Mouse (Mus musculus) G1E (cell line): Measurements from ENCODE around the gene Fam216a. TPM values are rescaled to one million over a fixed set of nuclear protein-coding genes. Genes with fewer than 3 reads are reported as not detected.

Source experiments
- ATAC-seq: 2 replicates; pipeline ENCODE4 v1.8.0; 2016; ENCODE audit warnings: mild to moderate bottlenecking; ENCODE audit not compliant: insufficient number of reproducible peaks, poor library complexity, low FRiP score, severe bottlenecking; ENCODE audit errors: extremely low read depth
- DNase-seq: peaks from one replicate; pipeline ENCODE4 v3.0.0; 2012; ENCODE audit warnings: low spot score
- H3K27me3 ChIP-seq: 2 replicates; pipeline ENCODE4 v1.6.1; 2012; ENCODE audit warnings: mild to moderate bottlenecking, low read length, inconsistent platforms; ENCODE audit not compliant: insufficient read depth
- H3K36me3 ChIP-seq: replicated peaks from 2 replicates; pipeline ENCODE3; 2012; ENCODE audit warnings: mild to moderate bottlenecking, inconsistent platforms
- H3K4me1 ChIP-seq: 2 replicates; pipeline ENCODE4 v1.6.1; 2012; ENCODE audit warnings: low read depth, low read length, inconsistent platforms, mixed read lengths; ENCODE audit not compliant: insufficient read depth
- H3K4me3 ChIP-seq: 2 replicates; pipeline ENCODE4 v1.5.1; 2012; ENCODE audit warnings: low read depth, mild to moderate bottlenecking, inconsistent platforms, low read length, moderate library complexity, mixed read lengths
- H3K9me3 ChIP-seq: replicated peaks from 2 replicates; pipeline ENCODE4 v1.6.1; 2012; ENCODE audit warnings: inconsistent platforms
- CTCF ChIP-seq: IDR thresholded peaks from 2 replicates; pipeline ENCODE4 v1.5.1; 2012; ENCODE audit warnings: low read depth, low read length, inconsistent platforms, mixed read lengths
- GATA1 ChIP-seq: IDR thresholded peaks from 2 replicates; pipeline ENCODE4 v1.6.1; 2012; ENCODE audit warnings: borderline replicate concordance, low read length, inconsistent platforms, mixed read lengths
- GATA2 ChIP-seq: IDR thresholded peaks from 2 replicates; pipeline ENCODE4 v1.6.1; 2012; ENCODE audit warnings: low read depth, low read length, inconsistent platforms, borderline replicate concordance
- POLR2AphosphoS5 ChIP-seq: IDR thresholded peaks from 2 replicates; pipeline ENCODE4 v1.6.1; 2012; ENCODE audit warnings: low read depth, low read length, inconsistent platforms; ENCODE audit not compliant: insufficient replicate concordance
- TAL1 ChIP-seq: conservative IDR thresholded peaks from 2 replicates; pipeline ENCODE4 v1.6.1; 2012; ENCODE audit warnings: low read depth, low read length, inconsistent platforms, mixed read lengths
- polyA plus RNA-seq: library from polyadenylated mRNA; stranded (reverse); fragments of >175 nt; gene quantifications from 2 replicates; pipeline ENCODE4 v1.2.3, GENCODE M21; 2012
- total RNA-seq, 2 experiments: library from RNA; stranded (forward) in 1 of 2; stranded (reverse) in 1 of 2; fragments of 200-1000 nt in 1 of 2; fragments of >200 nt in 1 of 2; fragmentation: Nextera tagmentation in 1 of 2; gene quantifications; 2 replicates each; pipeline ENCODE4 v1.2.3; 2014 to 2017

Fam216a gene
- total and polyA plus RNA-seq, 3 experiments = 46.5 to 69.9 (median 53.4) TPM

GRCm38 (mm10) chr5:122377101-122377833 is 5.1 kb upstream of the Fam216a start:
- Histone ChIP-seq H3K9me3 (no peaks in the 10 kb centered on the region), H3K27me3 (no peaks in the 10 kb centered on the region; the same call in 1 of the 2 replicates), H3K4me1 (peaks cover 26% of the 10 kb centered on the region), H3K36me3 (peaks cover 77% of the 10 kb centered on the region), H3K4me3 (no peak overlapping the region)
- DNase-seq (no peak), ATAC-seq (no peak)
- no peak for TF ChIP-seq GATA1
- TF ChIP-seq TAL1 = no peak
- TF ChIP-seq POLR2AphosphoS5 = no peak
- TF ChIP-seq CTCF = no peak
- TF ChIP-seq GATA2 = no peak

GRCm38 (mm10) chr5:122372878-122373277 is 714 bp upstream of the Fam216a start:
- peaks cover 26% of the 10 kb centered on the region for H3K4me1 ChIP-seq
- no peaks in the 10 kb centered on the region for H3K9me3 ChIP-seq
- no peak for DNase-seq
- TF ChIP-seq CTCF (no peak), TAL1 (no peak), GATA1 (no peak), GATA2 (no peak)
- ATAC-seq = no peak
- H3K36me3 ChIP-seq = peaks cover 63% of the 10 kb centered on the region
- peak overlapping the region; percentile 88 for H3K4me3 ChIP-seq
- H3K27me3 ChIP-seq = no peaks in the 10 kb centered on the region

GRCm38 (mm10) chr5:122371591-122372191 is 473 bp downstream of the Fam216a start, which contains the start of gene Gpn3:
Gene Gpn3 (plus strand): TSS chr5:122371876.
- Histone ChIP-seq H3K9me3 (no peaks in the 10 kb centered on the region), H3K36me3 (peaks cover 66% of the 10 kb centered on the region), H3K4me3 (peak within 1 kb of the TSS; percentile 88), H3K4me1 (peaks cover 22% of the 10 kb centered on the region), H3K27me3 (no peaks in the 10 kb centered on the region)
- TF ChIP-seq TAL1 = no peak
- TF ChIP-seq POLR2AphosphoS5 = no peak
- no peak for TF ChIP-seq GATA1
- TF ChIP-seq CTCF = no peak
- TF ChIP-seq GATA2 = no peak
- DNase-seq = peak; percentile 66
- ATAC-seq = no peak

- peaks cover 44% of the 10 kb centered on the region for H3K36me3 ChIP-seq
- ATAC-seq (no peak), DNase-seq (peak; percentile 27)
Measured at GRCm38 (mm10) chr5:122354492-122355067, 17.6 kb downstream of the Fam216a start.

GRCm38 (mm10) chr5:122353807-122354491 is 18.2 kb downstream of the Fam216a start, which contains the start of the genes Rad9b and Vps29:
Gene Rad9b (minus strand): TSS chr5:122354233.
Gene Vps29 (plus strand): TSS chr5:122354369.
- DNase-seq = peak; percentile 90
- Histone ChIP-seq H3K36me3 (peaks cover 42% of the 10 kb centered on the region), H3K9me3 (no peaks in the 10 kb centered on the region), H3K27me3 (no peaks in the 10 kb centered on the region), H3K4me3 (peak within 1 kb of the TSS; percentile 93), H3K4me1 (peaks cover 26% of the 10 kb centered on the region)
- ATAC-seq = peak; percentile 90
- TF ChIP-seq TAL1 (no peak), POLR2AphosphoS5 (no peak)

More at GRCm38 (mm10) chr5:122354492-122355067, 17.6 kb downstream of the Fam216a start:
- no peaks in the 10 kb centered on the region for H3K9me3 ChIP-seq
- no peaks in the 10 kb centered on the region for H3K27me3 ChIP-seq
- no peak for TF ChIP-seq CTCF
- no peak for TF ChIP-seq POLR2AphosphoS5
- no peak for TF ChIP-seq TAL1
- TF ChIP-seq GATA1 = no peak
- no peak for TF ChIP-seq GATA2
- peaks cover 26% of the 10 kb centered on the region for H3K4me1 ChIP-seq
- peak overlapping the region; percentile 93 for H3K4me3 ChIP-seq

GRCm38 (mm10) chr5:122345777-122346176 is 26.4 kb downstream of the Fam216a start:
- no peaks in the 10 kb centered on the region for H3K27me3 ChIP-seq
- H3K36me3 ChIP-seq = peaks cover 38% of the 10 kb centered on the region
- no peak for ATAC-seq
- TF ChIP-seq POLR2AphosphoS5 = no peak
- no peak for TF ChIP-seq GATA2
- TF ChIP-seq TAL1 = no peak
- TF ChIP-seq GATA1 = no peak
- no peak for TF ChIP-seq CTCF
- peaks cover 9% of the 10 kb centered on the region for H3K9me3 ChIP-seq
- H3K4me1 ChIP-seq = peaks cover 10% of the 10 kb centered on the region
- no peak overlapping the region for H3K4me3 ChIP-seq
- no peak for DNase-seq
